Mouse (Mus musculus) C2C12 (cell line): ENCODE measurements around the gene Adamts9.

Experiments
- CTCF ChIP-seq: IDR thresholded peaks from one replicate; pipeline ENCODE4 v1.5.1; 2011; ENCODE audit not compliant: control insufficient read depth, insufficient read depth, insufficient read length
- MAX ChIP-seq: IDR thresholded peaks from one replicate; pipeline ENCODE4 v1.6.1; 2011; ENCODE audit warnings: mild to moderate bottlenecking, control low read depth
- MYOG ChIP-seq: IDR thresholded peaks from one replicate; pipeline ENCODE4 v1.6.1; 2011; ENCODE audit not compliant: control insufficient read depth, insufficient read length; ENCODE audit errors: extremely low read depth
- USF1 ChIP-seq: IDR thresholded peaks from one replicate; pipeline ENCODE4 v1.6.1; 2011; ENCODE audit warnings: low read depth, mild to moderate bottlenecking, control low read depth, moderate library complexity

GRCm38 (mm10) chr6:92941756-92942420 lies 1.4 kb downstream of the Adamts9 start:
- TF ChIP-seq CTCF, result no peak
- TF ChIP-seq MYOG, result no peak
- no peak for TF ChIP-seq MAX
- no peak for TF ChIP-seq USF1
